Mouse (Mus musculus): Measurements from ENCODE around the gene Cyren. TPM values are rescaled to one million over a fixed set of nuclear protein-coding genes. Genes with fewer than 3 reads are reported as not detected.

The Cyren gene
- polyA plus RNA-seq, 1 experiment from 2014 or later = 10.5 TPM

Other genes starting within 250 kb of the Cyren start
- 3.7 and 4.0 TPM in 2 replicates for gene Agbl3, start 97.6 kb downstream of the Cyren start, polyA plus RNA-seq (2015; fragmentation: Nextera tagmentation; extraction: Ambion mirVana)
- gene Tmem140, start 14.9 kb downstream of the Cyren start, polyA plus RNA-seq (2015; fragmentation: Nextera tagmentation; extraction: Ambion mirVana) = 2.4 and 2.7 TPM in 2 replicates
- 12.3 and 13.8 TPM in 2 replicates for gene Wdr91, start 32.8 kb upstream of the Cyren start, polyA plus RNA-seq (2015; fragmentation: Nextera tagmentation; extraction: Ambion mirVana)
- not detected in 2 replicates for gene Stra8, start 42.1 kb upstream of the Cyren start, polyA plus RNA-seq (2015; fragmentation: Nextera tagmentation; extraction: Ambion mirVana)
- gene Slc23a4, start 110.3 kb upstream of the Cyren start, polyA plus RNA-seq (2015; fragmentation: Nextera tagmentation; extraction: Ambion mirVana) = 0.14 and 0.17 TPM in 2 replicates

Measured in liver, embryonic 13.5 days (tissue).